Mouse (Mus musculus) forebrain, embryonic 11.5 days (tissue): ENCODE measurements around the gene Tac2. TPM values are rescaled to one million over a fixed set of nuclear protein-coding genes. Genes with fewer than 3 reads are reported as not detected.

Experiments
- ATAC-seq: fragments of 200-750 bp; cut with Nextera tagmentation; replicated peaks from 2 replicates; pipeline ENCODE4 v1.8.0; 2017; ENCODE audit warnings: moderate TSS enrichment; ENCODE audit not compliant: low FRiP score
- DNase-seq: peaks from one replicate; pipeline ENCODE4 v3.0.0-alpha.2; 2017; ENCODE audit warnings: low spot score
- H3K27ac ChIP-seq: fragments of 300-500 bp; sonication (generic); 2 replicates; pipeline ENCODE4 v1.5.1; 2014; ENCODE audit warnings: low read depth, low read length
- H3K27me3 ChIP-seq: fragments of 300-500 bp; sonication (generic); 2 replicates; pipeline ENCODE4 v1.6.1; 2014; ENCODE audit warnings: mild to moderate bottlenecking, low read length, mixed read lengths; ENCODE audit not compliant: control insufficient read depth, insufficient read depth
- H3K36me3 ChIP-seq: fragments of 300-500 bp; sonication (generic); 2 replicates; pipeline ENCODE4 v1.6.1; 2014; ENCODE audit warnings: mild to moderate bottlenecking, low read length, moderate library complexity, mixed read lengths; ENCODE audit not compliant: control insufficient read depth, insufficient read depth
- H3K4me1 ChIP-seq: fragments of 300-500 bp; sonication (generic); replicated peaks from 2 replicates; pipeline ENCODE4 v1.6.1; 2014; ENCODE audit warnings: low read length, mixed read lengths; ENCODE audit not compliant: control insufficient read depth, insufficient read depth
- H3K4me2 ChIP-seq: fragments of 300-500 bp; sonication (generic); 2 replicates; pipeline ENCODE4 v1.6.1; 2014; ENCODE audit warnings: low read depth, mild to moderate bottlenecking, low read length, moderate library complexity, mixed read lengths; ENCODE audit not compliant: severe bottlenecking
- H3K4me3 ChIP-seq: fragments of 300-500 bp; sonication (generic); 2 replicates; pipeline ENCODE4 v1.5.1; 2014; ENCODE audit warnings: low read depth, low read length
- H3K9ac ChIP-seq: fragments of 300-500 bp; sonication (generic); 2 replicates; pipeline ENCODE4 v1.6.1; 2014; ENCODE audit warnings: low read length
- H3K9me3 ChIP-seq: fragments of 300-500 bp; sonication (generic); 2 replicates; pipeline ENCODE4 v1.6.1; 2016; ENCODE audit warnings: low read length, mixed read lengths; ENCODE audit not compliant: control insufficient read depth
- WGBS: fragments of 180-500 bp; shearing (Covaris S2); extraction: QIAGEN DNeasy Blood & Tissue Kit; methylation state at CpG from one replicate; pipeline ENCODE4 v1.1.7; 2014; 5-methylcytosine and 5-hydroxymethylcytosine counted together
- polyA plus RNA-seq: library from polyadenylated mRNA; unstranded; fragments of >200 nt; fragmentation: Nextera tagmentation; extraction: Ambion mirVana; gene quantifications from 2 replicates; pipeline ENCODE4 v1.2.1, GENCODE M21; 2014

The Tac2 gene
- not detected in 2 replicates for polyA plus RNA-seq

DNA sequence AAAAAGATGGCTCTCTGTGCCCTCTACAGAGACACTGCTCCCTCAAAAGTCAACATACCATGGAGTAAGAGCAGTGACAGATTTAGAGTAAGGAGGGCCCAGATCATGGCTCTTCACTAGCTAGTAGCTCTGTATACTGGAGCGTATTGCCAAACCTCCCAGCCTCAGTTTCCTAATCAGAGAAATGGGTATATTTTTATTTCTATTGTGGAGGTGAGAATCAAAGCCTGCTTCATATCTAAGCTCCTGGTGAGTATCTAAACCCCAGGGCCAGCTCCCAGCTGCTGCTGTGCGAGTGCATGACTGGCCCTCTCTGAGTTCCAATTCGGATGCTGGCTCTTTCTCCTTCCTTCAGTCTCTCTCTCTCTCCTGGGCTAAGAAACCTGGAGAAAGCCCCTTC is at the start of gene Tac2:
Gene Tac2, plus strand, starts transcription at position 301 of the 400 bp plus-strand sequence.
- H3K4me3 ChIP-seq = no peak within 1 kb of the TSS
- H3K27me3 ChIP-seq = peaks cover 18% of the 10 kb centered on the region
- H3K4me2 ChIP-seq = no peak within 1 kb of the TSS
- DNase-seq (no peak), ATAC-seq (no peak)
- H3K9me3 ChIP-seq = no peaks in the 10 kb centered on the region
- no peak within 1 kb of the TSS for H3K27ac ChIP-seq
- H3K9ac ChIP-seq = no peak within 1 kb of the TSS
- no peaks in the 10 kb centered on the region for H3K36me3 ChIP-seq
- peaks cover 13% of the 10 kb centered on the region; the same call in 1 of the 2 replicates for H3K4me1 ChIP-seq
- WGBS = 83% methylated on average over 3 of the region's 3 CpGs

DNA sequence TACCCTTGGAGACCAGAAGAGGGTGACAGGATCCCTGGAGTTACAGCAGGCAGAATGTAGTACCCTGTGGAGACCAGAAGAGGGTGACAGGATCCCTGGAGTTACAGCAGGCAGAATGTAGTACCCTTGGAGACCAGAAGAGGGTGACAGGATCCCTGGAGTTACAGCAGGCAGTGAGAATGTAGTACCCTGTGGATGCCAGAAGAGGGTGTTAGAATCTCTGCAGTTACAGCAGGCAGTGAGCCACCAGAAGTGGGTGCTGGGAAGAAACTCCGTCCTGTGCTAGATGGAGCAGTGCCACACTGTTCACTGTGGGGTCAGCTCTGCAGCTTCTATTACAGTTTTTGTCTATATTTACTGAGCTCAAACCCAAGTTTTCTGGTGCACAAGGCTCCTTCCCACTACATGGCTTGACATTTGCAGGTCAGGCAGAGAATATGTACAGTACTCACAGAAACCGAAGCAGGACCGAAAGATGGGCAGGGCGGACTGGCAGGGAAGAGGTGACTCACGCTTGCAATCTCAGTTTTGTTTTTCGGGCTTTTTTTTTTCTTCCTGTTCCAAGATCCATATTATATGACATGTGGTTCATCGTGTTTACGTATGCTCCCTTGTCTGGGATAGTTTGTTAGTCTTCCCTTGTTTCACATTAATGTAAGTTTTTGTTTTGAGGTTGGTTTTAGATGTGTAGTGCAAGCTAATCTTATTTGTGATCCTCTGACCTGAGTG is 49.3 kb upstream of the Tac2 start:
- ATAC-seq (no peak), DNase-seq (peak; percentile 76)
- Histone ChIP-seq H3K4me2 (no peak overlapping the region), H3K9ac (no peak overlapping the region), H3K27ac (no peak overlapping the region), H3K4me1 (no peaks in the 10 kb centered on the region; the same call in 1 of the 2 replicates), H3K9me3 (no peaks in the 10 kb centered on the region), H3K4me3 (no peak overlapping the region), H3K36me3 (no peaks in the 10 kb centered on the region), H3K27me3 (no peaks in the 10 kb centered on the region)
- 88% methylated on average over 8 of the region's 8 CpGs for WGBS

- no peak overlapping the region for H3K9ac ChIP-seq
- H3K27ac ChIP-seq = no peak overlapping the region
- WGBS = 54% methylated on average over 5 of the region's 5 CpGs
- DNase-seq = no peak
- H3K4me3 ChIP-seq = peak overlapping the region; percentile 36; the same call in 1 of the 2 replicates
- ATAC-seq = no peak
- no peaks in the 10 kb centered on the region for H3K36me3 ChIP-seq
- peak overlapping the region; percentile 53; the same call in 1 of the 2 replicates for H3K4me2 ChIP-seq
- no peaks in the 10 kb centered on the region; the same call in 1 of the 2 replicates for H3K4me1 ChIP-seq
- H3K9me3 ChIP-seq = no peaks in the 10 kb centered on the region
- no peaks in the 10 kb centered on the region for H3K27me3 ChIP-seq
Measured at GRCm38 (mm10) chr10:127675859-127676398, 48.3 kb upstream of the Tac2 start.

DNA sequence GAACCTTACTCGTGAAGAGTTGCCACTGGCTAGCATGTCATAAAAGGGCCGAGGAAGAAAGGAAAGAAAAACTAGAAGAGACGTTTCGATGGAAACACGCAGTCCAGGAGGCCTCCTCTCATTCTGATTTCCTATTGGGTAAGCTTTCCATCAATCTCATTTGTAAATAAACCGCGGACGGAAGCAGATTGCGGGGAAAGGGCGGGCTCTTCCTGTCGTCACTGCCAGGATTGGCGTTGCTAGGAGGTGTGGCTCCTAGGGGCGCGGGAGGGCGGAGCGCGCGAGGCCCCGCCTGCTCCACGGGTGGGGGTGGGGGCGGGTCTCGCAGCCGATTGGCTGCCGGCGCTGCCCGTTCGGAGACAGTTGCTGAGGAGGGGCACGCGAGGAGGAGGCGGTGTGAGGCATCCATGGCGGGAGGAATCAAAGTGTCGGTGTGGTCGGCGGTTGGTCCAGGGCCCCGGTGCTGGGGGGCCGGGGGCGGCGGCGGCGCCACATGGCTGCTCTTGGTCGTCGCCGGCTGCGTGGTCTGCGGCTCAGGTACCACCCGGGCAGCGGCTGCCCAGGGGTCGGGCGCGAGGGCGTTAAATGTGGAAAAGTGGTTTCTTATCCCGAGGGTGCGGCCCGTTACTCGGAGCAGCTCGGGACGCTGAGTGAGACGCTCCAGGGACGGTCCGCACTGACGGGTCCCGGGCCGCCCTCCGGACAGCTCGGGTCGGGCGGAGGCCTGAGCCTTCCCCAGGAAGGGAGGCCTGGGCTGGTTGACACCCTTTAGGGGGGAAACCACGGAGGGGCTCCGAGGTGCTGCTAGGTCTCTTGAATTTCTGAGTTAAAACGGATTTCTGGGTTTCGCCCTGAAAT is 47.4 kb upstream of the Tac2 start:
- Histone ChIP-seq H3K36me3 (no peaks in the 10 kb centered on the region), H3K27me3 (no peaks in the 10 kb centered on the region), H3K27ac (peak overlapping the region; percentile 37; the same call in 1 of the 2 replicates), H3K4me2 (peak overlapping the region; percentile 89), H3K9me3 (no peaks in the 10 kb centered on the region), H3K4me3 (peak overlapping the region; percentile 75), H3K4me1 (no peaks in the 10 kb centered on the region; the same call in 1 of the 2 replicates), H3K9ac (peak overlapping the region; percentile 79)
- DNase-seq (peak; percentile 99), ATAC-seq (peak; percentile 96)
- under 1% methylated on average over 66 of the region's 71 CpGs for WGBS

- DNase-seq (peak; percentile 71), ATAC-seq (peak; percentile 6; the same call in 1 of the 2 replicates)
- 12% methylated on average over 14 of the region's 14 CpGs for WGBS
- no peaks in the 10 kb centered on the region; the same call in 1 of the 2 replicates for H3K4me1 ChIP-seq
- H3K27ac ChIP-seq = no peak overlapping the region
- peak overlapping the region; percentile 89 for H3K4me2 ChIP-seq
- H3K27me3 ChIP-seq = no peaks in the 10 kb centered on the region
- H3K9me3 ChIP-seq = no peaks in the 10 kb centered on the region
- H3K36me3 ChIP-seq = no peaks in the 10 kb centered on the region
- peak overlapping the region; percentile 75 for H3K4me3 ChIP-seq
- H3K9ac ChIP-seq = peak overlapping the region; percentile 79
Measured at GRCm38 (mm10) chr10:127677591-127678336, 46.5 kb upstream of the Tac2 start.

- H3K9me3 ChIP-seq = no peaks in the 10 kb centered on the region
- WGBS = 100% methylated on average over 1 of the region's 1 CpGs
- DNase-seq (no peak), ATAC-seq (no peak)
- no peak overlapping the region for H3K4me2 ChIP-seq
- H3K9ac ChIP-seq = no peak overlapping the region
- H3K4me1 ChIP-seq = no peaks in the 10 kb centered on the region; the same call in 1 of the 2 replicates
- no peak overlapping the region for H3K27ac ChIP-seq
- H3K27me3 ChIP-seq = no peaks in the 10 kb centered on the region
- H3K36me3 ChIP-seq = no peaks in the 10 kb centered on the region
- no peak overlapping the region for H3K4me3 ChIP-seq
Measured at GRCm38 (mm10) chr10:127679208-127679607, 45.1 kb upstream of the Tac2 start.

- ATAC-seq (no peak), DNase-seq (no peak)
- no peaks in the 10 kb centered on the region for H3K36me3 ChIP-seq
- 93% methylated on average over 3 of the region's 3 CpGs for WGBS
- H3K4me3 ChIP-seq = no peak overlapping the region
- no peaks in the 10 kb centered on the region; the same call in 1 of the 2 replicates for H3K4me1 ChIP-seq
- no peaks in the 10 kb centered on the region for H3K27me3 ChIP-seq
- H3K9me3 ChIP-seq = no peaks in the 10 kb centered on the region
- H3K27ac ChIP-seq = no peak overlapping the region
- no peak overlapping the region for H3K4me2 ChIP-seq
- no peak overlapping the region for H3K9ac ChIP-seq
Measured at GRCm38 (mm10) chr10:127679881-127680280, 44.4 kb upstream of the Tac2 start.

DNA sequence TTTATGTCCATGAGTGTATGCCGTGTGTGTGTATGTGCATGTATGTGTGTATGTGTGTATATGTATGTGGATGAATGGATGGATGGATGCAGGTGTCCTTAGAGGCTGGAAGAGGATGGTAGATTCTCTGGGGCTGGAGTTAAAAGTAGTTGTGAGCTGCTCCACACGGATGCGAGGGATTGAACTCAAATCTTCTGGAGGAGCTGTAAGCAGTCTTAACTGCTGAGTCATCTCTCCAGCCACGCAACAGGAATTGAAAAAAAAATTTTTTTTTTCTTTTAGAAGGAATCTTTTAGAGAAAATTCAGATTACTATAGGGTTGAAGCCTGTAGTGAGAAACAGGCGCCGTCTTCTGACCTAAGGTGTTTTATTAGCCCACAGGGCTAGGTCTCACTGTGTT is 41.4 kb upstream of the Tac2 start:
- no peaks in the 10 kb centered on the region for H3K36me3 ChIP-seq
- H3K9ac ChIP-seq = no peak overlapping the region
- H3K27me3 ChIP-seq = no peaks in the 10 kb centered on the region
- no peak overlapping the region for H3K4me3 ChIP-seq
- DNase-seq (no peak), ATAC-seq (no peak)
- 89% methylated on average over 6 of the region's 6 CpGs for WGBS
- H3K4me2 ChIP-seq = no peak overlapping the region
- H3K27ac ChIP-seq = no peak overlapping the region
- no peaks in the 10 kb centered on the region for H3K4me1 ChIP-seq
- H3K9me3 ChIP-seq = no peaks in the 10 kb centered on the region
